Mouse (Mus musculus): ENCODE results near the gene Lrp2bp.

The Lrp2bp gene

DNA sequence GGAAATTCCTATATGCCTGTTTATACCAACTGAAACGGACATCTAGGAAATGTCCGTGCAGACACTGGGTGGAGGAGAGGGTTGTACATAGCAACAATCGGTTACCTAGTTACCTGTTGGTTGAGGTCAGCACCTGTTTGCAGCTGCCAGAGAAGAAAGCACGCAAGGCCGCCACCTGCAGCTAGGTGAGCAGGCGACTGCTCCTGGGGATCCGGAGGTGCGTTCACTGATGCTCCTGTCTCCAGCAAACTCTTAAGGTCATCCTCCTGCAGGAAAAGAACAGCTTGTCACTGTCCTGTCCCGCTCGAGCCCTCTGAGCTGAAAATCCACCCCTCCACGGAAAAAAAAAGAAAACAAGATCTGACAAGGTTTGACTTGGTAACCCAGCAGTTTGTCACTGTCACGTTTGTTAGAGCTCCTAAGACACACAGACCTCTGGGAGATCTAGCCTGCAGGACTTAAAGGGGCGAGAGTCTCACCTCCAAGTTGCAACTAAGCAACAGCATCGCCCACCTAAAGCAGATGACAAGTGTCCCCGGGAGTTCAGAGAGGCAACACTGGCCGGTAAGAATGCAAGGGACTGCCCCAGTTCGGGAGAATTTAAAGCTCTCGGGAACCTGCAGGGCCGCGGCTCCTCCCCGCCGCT lies at the start of gene Lrp2bp:
Gene Lrp2bp (plus strand): TSS at position 166 of the 646 bp plus-strand sequence.
- in situ Hi-C loops (cut with MboI; ENCODE audit: unreplicated experiment in 2 of 2), result loop anchor here (5.0 to 25.0 kb wide), 7 partner anchors 153 to 1688 kb away; partner anchors contain the start of genes Ing2 (in 2 of the 2), Cfap97 (in 1 of the 2), Rwdd4a (in 1 of the 2) and Snx25 (in 1 of the 2)

- in situ Hi-C loops (cut with MboI; ENCODE audit: unreplicated experiment in 2 of 2), result loop anchor here in 1 of 2 experiments (25.0 kb wide), 1 partner anchor 1587 kb away; the partner anchor contains the start of genes Rwdd4a and Trappc11
Observed at GRCm38 (mm10) chr8:45950622-45951021, 48.5 kb upstream of the Lrp2bp start.

GRCm38 (mm10) chr8:45970894-45971293 lies 28.2 kb upstream of the Lrp2bp start:
- in situ Hi-C loops (cut with MboI; ENCODE audit: unreplicated experiment in 2 of 2), result loop anchor here in 1 of 2 experiments (25.0 kb wide), 1 partner anchor 1566 kb away; the partner anchor contains the start of genes Rwdd4a and Trappc11

DNA sequence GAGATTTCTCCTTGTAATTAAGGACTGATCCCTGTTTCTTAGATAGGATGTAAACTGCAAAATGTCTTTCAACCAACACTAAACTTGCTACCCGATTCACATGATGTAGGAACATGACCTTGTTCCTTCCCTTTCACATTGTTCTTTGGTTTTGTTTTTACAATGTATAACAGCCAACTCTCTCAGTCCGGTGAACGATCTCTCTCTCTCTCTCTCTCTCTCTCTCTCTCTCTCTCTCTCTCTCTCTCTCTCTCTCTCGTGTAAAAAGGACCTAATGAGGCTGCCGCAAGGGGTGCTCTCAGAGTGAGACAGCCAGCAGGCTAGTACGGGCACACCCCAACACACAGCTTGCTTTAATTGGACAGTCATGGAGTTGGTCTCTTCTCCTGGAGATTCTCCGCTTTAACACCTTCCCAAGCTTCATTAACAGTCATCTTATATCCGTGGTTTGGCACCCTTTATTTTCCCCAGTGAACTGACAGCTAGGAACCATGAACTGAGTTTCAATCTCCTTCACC lies 25.1 kb upstream of the Lrp2bp start:
- in situ Hi-C loops (cut with MboI; ENCODE audit: unreplicated experiment in 2 of 2), result loop anchor here in 1 of 2 experiments (25.0 kb wide), 1 partner anchor 1563 kb away; the partner anchor contains the start of genes Rwdd4a and Trappc11

DNA sequence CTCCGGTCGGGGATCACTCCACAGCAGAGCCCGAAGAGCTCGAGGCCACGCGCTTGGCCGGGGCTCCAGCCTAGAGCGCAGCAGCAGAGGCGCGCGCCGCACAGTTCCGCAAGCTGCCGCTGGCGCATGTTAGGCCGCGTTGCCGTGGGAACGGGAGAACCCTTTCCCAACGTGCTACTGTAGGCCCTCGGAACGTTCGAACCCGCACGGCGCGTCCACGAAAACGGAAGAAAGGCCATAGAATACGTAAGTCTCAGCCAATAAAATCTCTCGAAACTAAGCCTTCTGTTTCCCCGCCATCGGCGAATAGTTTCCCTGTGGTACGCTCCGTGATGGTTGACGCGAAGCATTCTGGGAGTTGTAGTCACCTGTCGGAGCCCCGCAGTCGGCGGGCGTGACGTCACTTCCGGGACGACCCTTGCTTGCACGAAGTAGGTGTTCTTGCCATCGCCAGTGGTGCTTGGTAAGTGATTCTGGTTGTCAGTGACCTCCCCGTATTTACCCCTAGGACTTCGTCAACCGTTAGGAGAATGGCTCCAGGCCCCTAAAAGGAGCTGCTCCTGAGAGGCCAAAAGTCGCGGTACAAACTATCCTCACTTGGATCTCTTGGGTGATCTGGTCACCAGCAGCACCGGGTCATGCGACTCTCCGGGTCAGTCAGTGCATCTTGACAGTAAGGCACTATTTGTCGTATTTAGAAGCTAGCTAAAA lies 23.8 kb upstream of the Lrp2bp start, which contains the start of the genes 1700029J07Rik and Ufsp2:
Gene 1700029J07Rik (minus strand): TSS at position 127 of the 711 bp plus-strand sequence.
Gene Ufsp2 (plus strand): TSS at position 403 of the 711 bp plus-strand sequence.
- in situ Hi-C loops (cut with MboI; ENCODE audit: unreplicated experiment in 2 of 2), result loop anchor here (25.0 kb wide), 4 partner anchors 537 to 1712 kb away; partner anchors contain the start of genes Ing2 (in 1 of the 2), Rwdd4a (in 1 of the 2) and Trappc11 (in 1 of the 2)

- in situ Hi-C loops (cut with MboI; ENCODE audit: unreplicated experiment in 2 of 2), result loop anchor here (25.0 kb wide), 4 partner anchors 536 to 1711 kb away; partner anchors contain the start of genes Ing2 (in 1 of the 2), Rwdd4a (in 1 of the 2) and Trappc11 (in 1 of the 2)
Observed at GRCm38 (mm10) chr8:45975837-45976468, 23.1 kb upstream of the Lrp2bp start.

- in situ Hi-C loops (cut with MboI; ENCODE audit: unreplicated experiment in 2 of 2), result loop anchor here (25.0 kb wide), 4 partner anchors 526 to 1701 kb away; partner anchors contain the start of genes Ing2 (in 1 of the 2), Rwdd4a (in 1 of the 2) and Trappc11 (in 1 of the 2)
Observed at GRCm38 (mm10) chr8:45986665-45987064, 12.4 kb upstream of the Lrp2bp start.

DNA sequence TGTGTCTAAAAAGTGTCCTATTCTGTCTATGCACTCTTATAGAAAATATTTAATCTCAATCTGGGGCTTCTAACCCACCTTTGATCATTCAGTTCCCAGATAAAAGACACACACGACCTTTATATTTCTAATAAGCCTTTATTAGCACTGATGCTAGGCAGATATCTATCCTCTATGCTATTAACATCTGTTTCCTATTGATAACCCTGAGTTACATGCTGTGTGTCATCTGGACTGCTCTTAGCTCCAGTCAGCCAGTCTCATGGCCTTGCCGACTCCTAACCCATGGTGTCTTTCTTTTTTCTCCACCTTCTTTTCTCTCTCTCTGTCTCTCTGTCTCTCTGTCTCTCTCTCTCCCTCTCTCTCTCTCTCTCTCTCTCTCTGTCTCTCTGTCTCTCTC lies 10.9 kb upstream of the Lrp2bp start:
- in situ Hi-C loops (cut with MboI; ENCODE audit: unreplicated experiment in 2 of 2), result loop anchor here (25.0 kb wide), 4 partner anchors 524 to 1699 kb away; partner anchors contain the start of genes Ing2 (in 1 of the 2), Rwdd4a (in 1 of the 2) and Trappc11 (in 1 of the 2)

GRCm38 (mm10) chr8:45990631-45991310 lies 8.3 kb upstream of the Lrp2bp start:
- in situ Hi-C loops (cut with MboI; ENCODE audit: unreplicated experiment in 2 of 2), result loop anchor here (10.0 to 25.0 kb wide), 6 partner anchors 174 to 1697 kb away; partner anchors contain the start of genes Ing2 (in 2 of the 2), Rwdd4a (in 1 of the 2) and Trappc11 (in 1 of the 2)

GRCm38 (mm10) chr8:45994111-45994510 lies 5.0 kb upstream of the Lrp2bp start:
- in situ Hi-C loops (cut with MboI; ENCODE audit: unreplicated experiment in 2 of 2), result loop anchor here (10.0 to 25.0 kb wide), 6 partner anchors 171 to 1693 kb away; partner anchors contain the start of genes Ing2 (in 2 of the 2), Rwdd4a (in 1 of the 2) and Trappc11 (in 1 of the 2)

- in situ Hi-C loops (cut with MboI; ENCODE audit: unreplicated experiment in 2 of 2), result loop anchor here (5.0 to 25.0 kb wide), 7 partner anchors 157 to 1692 kb away; partner anchors contain the start of genes Ing2 (in 2 of the 2), Cfap97 (in 1 of the 2), Rwdd4a (in 1 of the 2) and Snx25 (in 1 of the 2)
Observed at GRCm38 (mm10) chr8:45995576-45995975, 3.5 kb upstream of the Lrp2bp start.

DNA sequence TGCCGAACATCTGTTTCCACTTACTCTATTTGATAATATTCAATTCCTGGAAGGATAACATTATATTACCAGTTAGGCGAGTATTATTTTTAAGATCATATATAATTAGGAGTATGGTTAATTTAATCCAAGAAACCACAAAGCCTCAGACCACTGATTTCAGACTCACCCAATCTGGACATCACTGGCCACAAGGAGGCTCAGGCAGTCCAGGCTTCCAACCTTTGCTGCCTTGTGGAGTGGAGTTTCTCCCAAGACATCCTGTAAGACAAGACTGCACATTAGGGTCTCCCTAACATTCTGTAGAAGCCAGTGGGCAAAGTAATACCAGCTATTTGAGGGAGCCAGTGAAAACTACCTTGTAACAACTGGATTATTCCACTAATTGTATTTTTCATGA lies 875 bp upstream of the Lrp2bp start:
- in situ Hi-C loops (cut with MboI; ENCODE audit: unreplicated experiment in 2 of 2), result loop anchor here (5.0 to 25.0 kb wide), 7 partner anchors 154 to 1689 kb away; partner anchors contain the start of genes Ing2 (in 2 of the 2), Cfap97 (in 1 of the 2), Rwdd4a (in 1 of the 2) and Snx25 (in 1 of the 2)

GRCm38 (mm10) chr8:45999784-46000705 lies 942 bp downstream of the Lrp2bp start:
- in situ Hi-C loops (cut with MboI; ENCODE audit: unreplicated experiment in 2 of 2), result loop anchor here (5.0 to 25.0 kb wide), 8 partner anchors 145 to 1687 kb away; partner anchors contain the start of genes Ing2 (in 2 of the 2), Cfap97 (in 1 of the 2), Rwdd4a (in 1 of the 2) and Snx25 (in 1 of the 2)

DNA sequence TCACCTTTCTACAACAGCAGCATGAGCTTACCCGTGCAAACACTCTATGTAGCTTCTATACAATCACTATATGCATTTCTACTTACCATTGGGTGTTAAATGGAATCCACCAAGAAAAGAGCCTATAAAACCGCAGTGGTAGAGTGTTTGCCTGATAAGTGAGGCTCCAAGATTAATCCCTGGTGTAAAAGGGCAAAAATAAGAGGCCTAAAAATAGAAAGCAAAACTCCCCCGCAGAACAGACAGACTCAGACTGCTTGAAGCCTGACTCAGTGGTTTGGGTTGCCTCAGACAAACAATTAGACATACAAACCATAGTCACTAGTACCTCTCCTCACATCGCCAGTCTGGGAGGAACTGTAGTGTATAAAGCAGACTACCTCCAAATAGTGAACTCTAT lies 6.5 kb downstream of the Lrp2bp start, which contains the start of gene Ankrd37:
Gene Ankrd37 (minus strand): TSS at position 112 of the 400 bp plus-strand sequence.
- in situ Hi-C loops (cut with MboI; ENCODE audit: unreplicated experiment in 2 of 2), result loop anchor here in 1 of 2 experiments (10.0 kb wide), 1 partner anchor 139 kb away; no protein-coding TSS in a partner anchor

GRCm38 (mm10) chr8:46007050-46007672 lies 8.1 kb downstream of the Lrp2bp start:
- in situ Hi-C loops (cut with MboI; ENCODE audit: unreplicated experiment in 2 of 2), result loop anchor here in 1 of 2 experiments (10.0 kb wide), 1 partner anchor 138 kb away; no protein-coding TSS in a partner anchor

- in situ Hi-C loops (cut with MboI; ENCODE audit: unreplicated experiment in 2 of 2), result no loop called here
Observed at GRCm38 (mm10) chr8:46010306-46010705, 11.2 kb downstream of the Lrp2bp start.
